Mouse (Mus musculus) intestine, embryonic 14.5 days (tissue): ENCODE measurements at regions not wholly inside any gene's neighbourhood (a gene's known extent, or its start where the extent isn't known, plus 50 kb on each side); places are given as distances from the start of the nearest gene placed in this dataset.

ENCODE experiments used
- ATAC-seq: fragments of 200-750 bp; cut with Nextera tagmentation; replicated peaks from 2 replicates; pipeline ENCODE4 v1.8.0; 2017; ENCODE audit warnings: low read depth, moderate number of reproducible peaks, moderate TSS enrichment, moderate library complexity; ENCODE audit not compliant: low FRiP score, low TSS enrichment
- DNase-seq: peaks from one replicate; pipeline ENCODE4 v3.0.0-alpha.2; 2018; ENCODE audit warnings: low spot score
- H3K27ac ChIP-seq: fragments of 300-500 bp; sonication (generic); 2 replicates; pipeline ENCODE4 v1.5.1; 2014; ENCODE audit warnings: low read depth, mild to moderate bottlenecking, control low read depth
- H3K27me3 ChIP-seq: fragments of 300-500 bp; sonication (generic); replicated peaks from 2 replicates; pipeline ENCODE4 v1.6.1; 2014; ENCODE audit warnings: low read length, control low read depth; ENCODE audit not compliant: control insufficient read depth, insufficient read depth
- H3K36me3 ChIP-seq: fragments of 300-500 bp; sonication (generic); 2 replicates; pipeline ENCODE4 v1.6.1; 2014; ENCODE audit warnings: low read length, control low read depth; ENCODE audit not compliant: control insufficient read depth, insufficient read depth
- H3K4me1 ChIP-seq: fragments of 300-500 bp; sonication (generic); replicated peaks from 2 replicates; pipeline ENCODE4 v1.6.1; 2014; ENCODE audit warnings: low read length, control low read depth, mixed read lengths; ENCODE audit not compliant: control insufficient read depth, insufficient read depth
- H3K4me2 ChIP-seq: fragments of 300-500 bp; sonication (generic); 2 replicates; pipeline ENCODE4 v1.6.1; 2014; ENCODE audit warnings: low read length
- H3K4me3 ChIP-seq: fragments of 300-500 bp; sonication (generic); 2 replicates; pipeline ENCODE4 v1.5.1; 2014; ENCODE audit warnings: low read depth, low read length, control low read depth, mixed read lengths
- H3K9ac ChIP-seq: fragments of 300-500 bp; sonication (generic); 2 replicates; pipeline ENCODE4 v1.6.1; 2014; ENCODE audit warnings: mild to moderate bottlenecking, low read length
- H3K9me3 ChIP-seq: fragments of 300-500 bp; sonication (generic); 2 replicates; pipeline ENCODE4 v1.6.1; 2016; ENCODE audit warnings: low read length, control low read depth; ENCODE audit not compliant: control insufficient read depth
- WGBS: fragments of 180-500 bp; shearing (Covaris S2); extraction: QIAGEN DNeasy Blood & Tissue Kit; methylation state at CpG from one replicate; pipeline ENCODE4 v1.1.7; 2014; 5-methylcytosine and 5-hydroxymethylcytosine counted together

- H3K36me3 ChIP-seq: no peaks in the 10 kb centered on the region
- whole genome bisulfite sequencing: 79% methylated on average over 4 of the region's 4 CpGs
- no peak for DNase-seq
Observed at GRCm38 (mm10) chr8:30937449-30938075, 2490.9 kb upstream of the 5930422O12Rik start.

GRCm38 (mm10) chr8:30940901-30941300 lies 2487.6 kb upstream of the 5930422O12Rik start:
- no peak for DNase-seq
- no peaks in the 10 kb centered on the region for H3K27me3 ChIP-seq
- H3K9me3 ChIP-seq: no peaks in the 10 kb centered on the region
- H3K27ac ChIP-seq: no peak overlapping the region
- H3K4me2 ChIP-seq: no peak overlapping the region
- no peak for ATAC-seq
- WGBS: 22% methylated on average over 4 of the region's 4 CpGs
- H3K36me3 ChIP-seq: no peaks in the 10 kb centered on the region
- H3K9ac ChIP-seq: no peak overlapping the region
- H3K4me1 ChIP-seq: no peaks in the 10 kb centered on the region
- H3K4me3 ChIP-seq: no peak overlapping the region

More at GRCm38 (mm10) chr8:30937449-30938075, 2490.9 kb upstream of the 5930422O12Rik start:
- ATAC-seq: no peak
- Histone ChIP-seq H3K4me1 (no peaks in the 10 kb centered on the region), H3K27ac (no peak overlapping the region), H3K9me3 (no peaks in the 10 kb centered on the region), H3K4me2 (no peak overlapping the region), H3K9ac (no peak overlapping the region), H3K4me3 (no peak overlapping the region), H3K27me3 (no peaks in the 10 kb centered on the region)

DNA sequence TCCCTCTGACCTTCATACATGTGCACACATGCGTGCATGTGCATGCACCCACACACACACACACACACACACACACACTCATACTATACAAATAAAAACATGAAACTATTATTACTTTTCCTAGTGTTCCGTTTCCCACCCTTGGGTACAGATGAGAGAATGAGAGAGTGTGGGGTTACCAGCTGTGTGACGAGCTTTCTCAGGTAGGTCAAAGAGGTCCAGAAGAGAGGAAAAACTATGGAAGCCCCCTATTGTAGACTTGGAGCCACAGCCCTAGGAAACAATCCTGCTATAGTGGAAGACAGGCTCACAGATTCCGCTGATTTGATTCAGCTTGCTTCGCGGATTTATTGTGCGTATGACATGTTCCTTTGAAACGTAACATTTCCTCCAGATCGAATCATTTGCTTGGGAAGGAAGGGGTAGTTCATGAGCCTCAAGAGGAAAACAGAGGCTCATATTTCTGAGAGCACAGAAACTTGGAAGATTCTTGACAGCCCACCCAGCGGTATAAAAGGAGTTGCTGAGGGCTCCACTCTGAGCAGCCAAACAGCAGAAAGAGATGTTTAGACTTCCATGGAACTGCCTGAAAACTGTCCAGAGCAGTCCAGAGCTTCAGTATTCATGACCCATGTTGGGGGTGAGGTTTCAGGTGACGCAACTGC lies 2486.9 kb upstream of the 5930422O12Rik start:
- Histone ChIP-seq H3K4me2 (no peak overlapping the region), H3K27ac (no peak overlapping the region), H3K4me1 (no peaks in the 10 kb centered on the region), H3K4me3 (no peak overlapping the region), H3K36me3 (no peaks in the 10 kb centered on the region), H3K27me3 (no peaks in the 10 kb centered on the region), H3K9me3 (no peaks in the 10 kb centered on the region), H3K9ac (no peak overlapping the region)
- ATAC-seq (no peak), DNase-seq (no peak)
- 66% methylated on average over 11 of the region's 11 CpGs for WGBS

DNA sequence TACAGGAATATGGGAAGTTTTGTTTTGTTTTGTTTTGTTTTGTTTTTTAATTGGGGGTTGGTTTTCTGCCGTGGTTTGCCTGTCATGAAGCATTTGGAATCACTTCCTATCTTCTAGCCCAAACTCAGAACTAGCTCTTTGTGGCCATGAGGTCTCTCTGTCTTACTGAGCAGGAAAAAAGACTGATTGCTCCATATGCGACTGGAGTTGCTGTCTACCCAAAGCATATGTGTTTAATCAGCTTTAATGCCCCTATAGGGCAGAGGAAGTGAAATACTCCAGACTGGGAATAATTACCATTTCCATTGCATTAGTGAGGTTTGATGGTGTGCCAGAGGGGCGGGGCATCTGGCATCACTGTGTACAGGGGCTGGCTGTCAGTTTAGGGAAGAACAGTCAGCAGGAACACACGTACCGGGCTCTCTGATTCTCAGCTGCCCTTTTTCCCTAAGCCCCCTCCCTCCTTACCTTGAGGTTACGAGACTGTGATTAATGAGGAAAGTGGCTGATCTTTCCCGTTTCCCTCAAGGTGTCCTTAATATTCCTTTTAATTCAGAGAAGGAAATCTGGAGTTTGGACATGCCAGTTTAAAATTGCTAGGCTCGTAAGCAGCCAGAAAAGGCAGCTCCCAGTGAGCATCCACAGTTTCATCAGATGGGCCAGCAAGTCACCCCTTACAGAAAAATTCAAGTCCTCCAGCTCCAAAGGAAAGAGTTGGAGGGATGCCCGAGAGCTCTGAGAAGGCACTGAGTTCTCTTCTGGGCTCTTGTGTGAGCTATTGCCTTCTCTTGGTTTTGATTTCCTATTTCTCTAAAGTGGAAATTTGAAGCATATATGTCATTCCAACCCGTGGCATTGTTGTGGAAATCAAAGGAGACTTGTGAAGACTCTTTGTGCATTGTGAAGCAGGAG lies 2482.1 kb upstream of the 5930422O12Rik start:
- ATAC-seq: no peak
- Histone ChIP-seq H3K27me3 (no peaks in the 10 kb centered on the region), H3K36me3 (no peaks in the 10 kb centered on the region), H3K4me3 (no peak overlapping the region), H3K27ac (no peak overlapping the region), H3K9ac (no peak overlapping the region), H3K9me3 (no peaks in the 10 kb centered on the region), H3K4me1 (no peaks in the 10 kb centered on the region), H3K4me2 (no peak overlapping the region)
- 74% methylated on average over 10 of the region's 10 CpGs for WGBS
- no peak for DNase-seq

DNA sequence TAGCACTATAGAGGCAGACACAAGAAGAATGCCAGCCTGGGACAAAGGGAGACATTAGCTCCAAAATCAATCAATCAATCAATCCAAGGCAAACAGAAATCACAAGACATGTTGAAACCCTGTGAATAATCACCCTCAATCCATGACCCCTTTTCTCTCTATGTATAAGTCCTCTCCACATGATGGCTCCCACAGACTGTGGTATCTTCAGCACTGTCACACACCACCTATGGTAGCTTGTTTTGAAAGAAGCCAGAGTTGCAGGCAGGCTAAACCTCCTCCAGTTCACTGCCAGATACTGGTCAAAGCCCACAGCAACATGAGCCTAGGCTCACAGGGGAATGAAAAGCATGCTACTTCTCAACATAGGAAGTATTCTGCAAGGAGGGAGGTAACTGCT lies 2475.7 kb upstream of the 5930422O12Rik start:
- Histone ChIP-seq H3K9ac (no peak overlapping the region), H3K9me3 (no peaks in the 10 kb centered on the region), H3K4me3 (no peak overlapping the region), H3K27ac (no peak overlapping the region), H3K4me2 (no peak overlapping the region), H3K4me1 (no peaks in the 10 kb centered on the region), H3K36me3 (no peaks in the 10 kb centered on the region), H3K27me3 (no peaks in the 10 kb centered on the region)
- ATAC-seq: no peak
- DNase-seq: no peak

GRCm38 (mm10) chr8:30959436-30960180 lies 2468.9 kb upstream of the 5930422O12Rik start:
- no peak overlapping the region for H3K27ac ChIP-seq
- H3K36me3 ChIP-seq: no peaks in the 10 kb centered on the region
- H3K4me2 ChIP-seq: peak overlapping the region; percentile 48
- ATAC-seq (no peak), DNase-seq (no peak)
- no peaks in the 10 kb centered on the region for H3K9me3 ChIP-seq
- peak overlapping the region; percentile 21 for H3K4me3 ChIP-seq
- WGBS: 46% methylated on average over 17 of the region's 17 CpGs
- no peak overlapping the region for H3K9ac ChIP-seq
- no peaks in the 10 kb centered on the region for H3K4me1 ChIP-seq
- H3K27me3 ChIP-seq: no peaks in the 10 kb centered on the region

GRCm38 (mm10) chr8:30960486-30960885 lies 2468.0 kb upstream of the 5930422O12Rik start:
- ATAC-seq: no peak
- H3K27me3 ChIP-seq: no peaks in the 10 kb centered on the region
- no peaks in the 10 kb centered on the region for H3K36me3 ChIP-seq
- no peak overlapping the region for H3K4me2 ChIP-seq
- H3K9ac ChIP-seq: no peak overlapping the region
- no peaks in the 10 kb centered on the region for H3K4me1 ChIP-seq
- DNase-seq: no peak
- no peaks in the 10 kb centered on the region for H3K9me3 ChIP-seq
- no peak overlapping the region for H3K27ac ChIP-seq
- 71% methylated on average over 8 of the region's 8 CpGs for WGBS
- H3K4me3 ChIP-seq: no peak overlapping the region

GRCm38 (mm10) chr8:30962207-30962606 lies 2466.3 kb upstream of the 5930422O12Rik start:
- Histone ChIP-seq H3K27ac (no peak overlapping the region), H3K4me2 (no peak overlapping the region), H3K27me3 (no peaks in the 10 kb centered on the region), H3K4me3 (no peak overlapping the region), H3K9ac (no peak overlapping the region), H3K4me1 (no peaks in the 10 kb centered on the region), H3K36me3 (no peaks in the 10 kb centered on the region), H3K9me3 (no peaks in the 10 kb centered on the region)
- 82% methylated on average over 3 of the region's 3 CpGs for WGBS
- no peak for ATAC-seq
- no peak for DNase-seq
